Mouse (Mus musculus): Measurements from ENCODE around the gene E4f1. TPM values are rescaled to one million over a fixed set of nuclear protein-coding genes. Genes with fewer than 3 reads are reported as not detected.

E4f1 gene
- total RNA-seq, 2 experiments from 2014 or later = 13.6 to 16.2 TPM

GRCm38 (mm10) chr17:24485090-24485860, 15.2 kb upstream of the E4f1 start:
- DNase-seq = peak in 1 of 2 experiments; percentile 37
- intact Hi-C loops (cut with DNase I) = no loop called here

DNA sequence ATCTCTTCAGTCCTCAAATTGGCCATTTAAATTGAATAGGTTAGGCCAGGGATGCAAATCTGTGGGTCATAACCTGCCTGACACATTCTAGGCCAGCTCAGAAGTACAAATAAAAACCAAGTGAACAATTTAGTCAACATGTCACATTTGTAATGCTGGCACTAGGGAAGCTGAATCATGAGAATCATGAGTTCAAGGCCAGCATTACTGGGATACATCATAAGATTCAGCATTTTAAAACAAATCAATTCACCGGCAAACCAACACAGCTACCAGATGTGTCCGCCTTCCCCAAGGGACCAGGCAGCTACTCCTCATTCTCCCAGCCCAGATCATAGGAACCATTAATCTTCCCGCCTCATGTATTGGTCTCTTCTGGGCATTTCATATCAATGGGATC, 13.4 kb upstream of the E4f1 start:
- intact Hi-C loops (cut with DNase I) = loop anchor here (5.0 kb wide), 1 partner anchor 44 kb away; the partner anchor contains the start of gene Traf7

GRCm38 (mm10) chr17:24481027-24481815, 11.1 kb upstream of the E4f1 start:
- intact Hi-C loops (cut with DNase I) = loop anchor here (5.0 kb wide), 1 partner anchor 46 kb away; the partner anchor contains the start of gene Traf7
- no peak for DNase-seq

More for the DNA sequence above, 13.4 kb upstream of the E4f1 start:
- DNase-seq = no peak

- no peak for DNase-seq
- intact Hi-C loops (cut with DNase I) = loop anchor here (5.0 kb wide), 1 partner anchor 47 kb away; the partner anchor contains the start of gene Traf7
Observed at GRCm38 (mm10) chr17:24480201-24480826, 10.2 kb upstream of the E4f1 start.

DNA sequence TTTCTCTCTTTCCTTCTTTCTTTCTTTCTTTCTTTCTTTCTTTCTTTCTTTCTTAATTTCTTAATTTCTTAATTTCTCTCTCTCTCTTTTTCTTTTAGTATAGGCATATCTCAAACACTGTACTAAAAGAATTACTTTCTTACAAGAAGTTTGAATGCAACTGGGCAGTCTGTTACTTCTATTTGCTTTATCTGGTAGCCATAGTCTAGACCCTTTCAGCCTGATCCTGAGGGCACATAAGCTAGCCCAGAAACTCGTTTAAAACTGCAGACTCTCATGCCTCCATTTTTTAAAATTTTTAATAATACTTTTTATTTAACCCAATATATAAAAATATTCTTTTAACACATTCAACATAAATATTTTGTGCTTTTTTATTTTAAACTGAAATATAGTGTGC, 9.3 kb upstream of the E4f1 start:
- intact Hi-C loops (cut with DNase I) = no loop called here
- DNase-seq = no peak

- intact Hi-C loops (cut with DNase I) = no loop called here
- peak; percentile 98 to 99 for DNase-seq
Observed at GRCm38 (mm10) chr17:24478663-24479380, 8.7 kb upstream of the E4f1 start, which contains the start of gene Mlst8. Gene Mlst8 (minus strand): TSS chr17:24479078.

- intact Hi-C loops (cut with DNase I) = no loop called here
Observed at GRCm38 (mm10) chr17:24477985-24478600, 8.0 kb upstream of the E4f1 start.

DNA sequence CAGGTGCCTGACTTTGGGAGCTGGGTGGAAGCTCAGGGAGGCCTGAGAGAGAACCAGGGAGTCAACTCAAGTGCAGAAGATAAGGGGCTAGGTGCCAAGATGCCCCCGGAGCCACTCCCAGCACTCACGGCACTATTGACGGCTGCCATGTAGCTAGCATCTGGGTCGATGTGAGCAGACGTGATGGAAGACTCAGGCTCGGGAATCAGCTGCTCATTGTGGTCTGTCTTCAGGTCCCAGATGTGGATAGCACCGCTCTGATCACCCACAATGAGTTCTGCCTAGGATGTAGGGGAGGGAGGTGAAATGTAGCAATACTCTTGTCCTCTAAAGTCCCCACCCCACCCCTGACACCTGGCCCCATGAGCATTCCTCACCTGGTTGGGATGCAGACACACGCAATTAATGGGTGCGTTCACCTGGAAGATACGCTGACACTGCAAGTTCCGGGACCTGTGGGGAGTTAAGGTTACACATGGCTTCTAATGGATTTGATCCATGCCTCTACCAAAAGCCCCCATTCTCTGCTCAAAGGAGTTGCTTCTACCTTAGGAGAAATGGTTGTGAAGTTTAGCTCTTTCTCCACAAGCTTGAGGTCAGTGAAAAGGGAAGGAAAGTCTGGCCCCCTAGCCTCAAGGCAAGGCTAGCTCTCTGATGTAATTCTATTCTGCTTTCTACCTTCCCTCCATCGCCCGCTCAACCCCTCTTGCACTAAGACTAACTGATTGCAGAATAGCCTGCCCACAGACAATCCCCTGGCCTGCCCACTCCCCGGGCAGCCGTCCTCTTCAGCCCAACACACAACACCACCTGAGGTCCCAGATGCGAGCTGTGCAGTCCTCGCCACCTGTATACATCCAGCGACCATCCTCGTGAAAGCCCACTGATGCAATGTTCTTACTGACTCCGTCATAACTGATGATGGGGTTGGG, 7.2 kb upstream of the E4f1 start:
- intact Hi-C loops (cut with DNase I) = no loop called here
- no peak for DNase-seq

More at GRCm38 (mm10) chr17:24477985-24478600, 8.0 kb upstream of the E4f1 start:
- DNase-seq = no peak

- intact Hi-C loops (cut with DNase I) = no loop called here
- DNase-seq = no peak
Observed at GRCm38 (mm10) chr17:24476022-24476776, 6.1 kb upstream of the E4f1 start.

GRCm38 (mm10) chr17:24475586-24475985, 5.5 kb upstream of the E4f1 start:
- intact Hi-C loops (cut with DNase I) = no loop called here
- DNase-seq = no peak

DNA sequence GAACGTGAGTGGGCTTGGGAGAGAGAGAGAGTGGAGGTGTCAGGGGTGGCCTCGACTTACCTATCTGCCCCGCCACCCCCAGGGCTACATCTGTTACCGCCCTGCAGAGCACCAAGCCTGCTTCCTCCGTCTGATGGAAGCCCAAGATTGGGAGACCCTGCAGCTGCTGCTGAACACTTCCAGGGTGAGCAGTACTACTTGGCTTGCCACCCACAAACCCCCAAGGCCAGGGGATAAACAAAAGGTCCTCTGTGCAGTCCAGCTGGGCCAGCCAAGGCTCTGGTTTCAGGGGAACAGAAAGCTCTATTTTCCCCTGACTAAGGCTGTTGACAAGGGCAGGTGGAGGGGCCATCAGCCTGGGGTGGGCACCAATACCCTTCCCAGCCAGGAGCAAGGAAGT, 4.4 kb upstream of the E4f1 start:
- no peak for DNase-seq
- intact Hi-C loops (cut with DNase I) = no loop called here

GRCm38 (mm10) chr17:24473612-24474275, 3.6 kb upstream of the E4f1 start, which contains the start of gene Bricd5:
Gene Bricd5 (plus strand): TSS chr17:24473884.
- DNase-seq = no peak
- intact Hi-C loops (cut with DNase I) = no loop called here

GRCm38 (mm10) chr17:24472512-24472911, 2.4 kb upstream of the E4f1 start:
- DNase-seq = peak; percentile 59 to 60
- intact Hi-C loops (cut with DNase I) = no loop called here

DNA sequence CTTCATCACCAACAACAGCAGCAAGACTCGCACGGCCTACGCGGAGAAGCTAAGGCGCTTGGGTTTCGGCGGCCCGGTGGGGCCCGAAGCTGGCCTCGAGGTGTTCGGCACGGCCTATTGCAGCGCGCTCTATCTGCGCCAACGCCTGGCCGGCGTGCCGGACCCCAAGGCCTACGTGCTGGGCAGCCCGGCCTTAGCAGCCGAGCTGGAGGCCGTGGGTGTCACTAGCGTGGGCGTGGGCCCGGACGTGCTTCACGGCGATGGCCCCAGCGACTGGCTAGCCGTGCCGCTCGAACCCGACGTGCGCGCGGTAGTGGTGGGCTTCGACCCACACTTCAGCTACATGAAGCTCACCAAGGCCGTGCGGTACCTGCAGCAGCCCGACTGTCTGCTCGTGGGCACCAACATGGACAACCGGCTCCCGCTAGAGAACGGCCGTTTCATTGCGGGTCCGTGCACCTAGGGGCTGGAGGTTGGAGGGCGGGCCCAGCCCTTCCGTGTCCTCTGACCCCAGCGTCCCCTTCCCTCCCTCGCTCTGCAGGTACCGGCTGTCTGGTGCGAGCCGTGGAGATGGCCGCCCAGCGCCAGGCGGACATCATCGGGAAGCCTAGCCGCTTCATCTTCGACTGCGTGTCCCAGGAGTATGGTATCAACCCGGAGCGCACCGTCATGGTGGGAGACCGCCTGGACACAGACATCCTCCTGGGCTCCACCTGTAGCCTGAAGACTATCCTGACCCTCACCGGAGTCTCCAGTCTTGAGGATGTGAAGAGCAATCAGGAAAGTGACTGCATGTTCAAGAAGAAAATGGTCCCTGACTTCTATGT, 801 bp upstream of the E4f1 start:
- intact Hi-C loops (cut with DNase I) = no loop called here
- DNase-seq = peak in 1 of 2 experiments; percentile 27

DNA sequence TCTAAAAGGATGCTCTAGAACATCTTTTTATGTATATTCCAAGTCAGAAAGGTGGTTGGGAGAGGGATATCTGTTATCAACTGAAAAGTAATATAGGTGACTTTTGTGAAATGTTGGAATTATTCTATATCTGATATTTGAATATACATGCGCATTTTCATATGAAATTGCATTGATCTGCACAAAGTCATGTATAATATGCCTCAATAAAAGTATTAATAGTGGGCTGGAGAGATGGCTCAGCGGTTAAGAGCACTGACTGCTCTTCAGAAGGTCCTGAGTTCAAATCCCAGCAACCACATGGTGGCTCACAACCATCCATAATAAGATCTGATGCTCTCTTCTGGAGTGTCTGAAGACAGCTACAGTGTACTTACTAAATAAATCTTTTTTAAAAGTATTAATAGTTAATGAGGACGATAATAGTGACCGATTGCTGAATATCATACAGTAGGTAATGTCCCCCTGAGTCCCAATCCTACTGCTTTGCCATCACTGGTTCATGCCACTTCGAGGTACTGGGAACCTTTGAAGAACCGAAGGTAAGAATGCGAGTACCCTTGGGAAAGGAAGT, 690 bp downstream of the E4f1 start:
- intact Hi-C loops (cut with DNase I) = no loop called here
- DNase-seq = no peak

DNA sequence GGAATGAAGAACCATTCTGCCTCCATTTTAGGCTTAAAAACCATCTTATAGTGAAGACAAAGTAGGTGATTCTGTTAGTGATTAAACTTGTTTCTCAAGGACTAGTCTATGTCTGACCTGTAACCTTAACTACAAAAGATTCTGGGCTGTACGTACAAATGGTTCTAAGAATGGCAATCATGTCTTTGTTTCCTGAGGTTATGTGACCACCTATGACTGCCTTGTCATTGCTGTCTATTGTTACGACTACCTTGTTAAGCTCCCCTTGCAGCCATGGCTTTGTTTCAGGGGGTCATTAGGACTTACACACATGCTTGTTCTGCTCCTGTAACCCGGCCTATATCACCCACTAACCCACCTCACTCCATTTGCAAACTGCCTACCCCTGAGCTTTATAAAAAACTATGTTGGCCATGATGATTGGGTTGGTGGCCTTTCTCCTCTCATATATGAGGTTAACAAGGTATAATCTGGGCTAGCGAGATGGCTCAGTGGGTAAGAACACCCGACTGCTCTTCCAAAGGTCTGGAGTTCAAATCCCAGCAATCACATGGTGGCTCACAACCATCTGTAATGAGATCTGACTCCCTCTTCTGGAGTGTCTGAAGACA, 1.4 kb downstream of the E4f1 start:
- DNase-seq = no peak
- intact Hi-C loops (cut with DNase I) = no loop called here
